Mouse (Mus musculus): ENCODE results near the gene Fgf22.
A peak's percentile ranks its signal among the peaks of the same experiment; 100 is the strongest.

Gene Fgf22

GRCm38 (mm10) chr10:79794491-79794931 lies 39.6 kb downstream of the Fgf22 start:
- DNase-seq, result no peak

- DNase-seq, result no peak
Observed at GRCm38 (mm10) chr10:79795905-79796304, 41.0 kb downstream of the Fgf22 start.

DNA sequence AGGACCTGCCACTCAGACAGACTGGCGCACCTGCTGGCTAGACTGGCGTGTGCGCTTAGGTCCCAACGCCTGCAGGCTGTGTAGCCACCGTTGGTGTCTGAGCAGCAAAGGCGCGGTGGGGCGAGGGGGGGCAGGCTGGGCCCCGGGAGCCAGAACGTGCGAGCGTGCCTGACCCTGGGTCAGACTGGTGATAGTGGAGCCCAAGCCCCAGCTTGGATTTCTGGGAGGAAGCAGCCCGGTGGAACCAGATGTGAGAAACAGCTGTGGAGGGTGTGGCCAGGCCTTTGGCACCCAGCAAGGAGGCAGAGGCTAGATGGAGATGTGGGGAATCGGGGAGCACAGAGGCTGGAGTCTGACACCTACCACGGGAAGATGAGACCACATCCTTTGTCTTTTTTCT lies 42.5 kb downstream of the Fgf22 start:
- DNase-seq, result no peak

DNA sequence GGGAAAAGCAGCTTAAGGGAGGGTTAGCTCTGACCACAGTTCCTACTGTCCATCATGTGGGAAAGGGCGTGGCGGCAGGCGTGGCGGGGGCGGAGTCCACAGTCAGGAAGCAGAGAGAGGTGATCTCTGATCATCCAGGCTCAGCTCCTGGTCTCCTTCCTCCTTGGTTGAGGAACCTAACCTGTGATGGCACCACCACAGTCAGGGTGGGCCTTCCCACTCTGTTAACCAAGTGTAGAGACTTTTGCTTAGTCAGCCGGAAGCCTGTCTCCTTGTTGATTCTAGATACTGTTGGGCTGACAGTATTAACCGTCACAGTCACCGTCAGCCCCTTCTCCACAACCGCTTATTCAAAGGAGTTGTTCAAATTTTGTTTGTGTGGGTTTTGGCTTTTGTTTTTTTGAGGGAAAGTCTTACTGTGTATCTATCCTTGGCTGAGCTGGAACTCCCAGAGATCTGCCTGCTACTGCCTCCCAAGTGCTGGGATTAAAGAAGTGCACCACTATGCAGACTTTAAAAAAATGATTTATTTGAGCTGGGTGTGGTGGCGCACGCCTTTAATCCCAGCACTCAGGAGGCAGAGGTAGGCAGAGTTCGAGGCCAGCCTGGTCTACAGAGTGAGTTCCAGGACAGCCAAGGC lies 43.5 kb downstream of the Fgf22 start:
- peak; percentile 53 to 55 for DNase-seq

DNA sequence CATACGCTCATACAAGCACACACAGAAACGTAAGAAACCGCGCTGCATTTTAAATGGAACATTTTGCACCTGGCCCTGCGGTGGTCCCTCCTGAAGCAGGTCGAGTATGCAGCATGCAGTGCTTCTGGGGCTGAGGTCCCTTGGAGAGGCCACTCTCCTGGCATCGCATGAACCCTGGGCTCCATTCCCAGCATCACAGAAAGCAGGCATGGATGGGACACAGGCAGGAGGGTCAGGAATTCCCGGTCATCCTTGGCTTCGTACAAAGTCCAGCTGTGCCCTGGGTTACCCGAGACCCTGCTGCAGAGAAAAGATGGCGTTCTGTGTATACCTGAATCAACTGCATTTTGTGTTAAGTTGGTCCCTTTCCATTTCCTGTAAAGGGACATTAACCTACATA lies 45.6 kb downstream of the Fgf22 start:
- DNase-seq, result no peak

DNA sequence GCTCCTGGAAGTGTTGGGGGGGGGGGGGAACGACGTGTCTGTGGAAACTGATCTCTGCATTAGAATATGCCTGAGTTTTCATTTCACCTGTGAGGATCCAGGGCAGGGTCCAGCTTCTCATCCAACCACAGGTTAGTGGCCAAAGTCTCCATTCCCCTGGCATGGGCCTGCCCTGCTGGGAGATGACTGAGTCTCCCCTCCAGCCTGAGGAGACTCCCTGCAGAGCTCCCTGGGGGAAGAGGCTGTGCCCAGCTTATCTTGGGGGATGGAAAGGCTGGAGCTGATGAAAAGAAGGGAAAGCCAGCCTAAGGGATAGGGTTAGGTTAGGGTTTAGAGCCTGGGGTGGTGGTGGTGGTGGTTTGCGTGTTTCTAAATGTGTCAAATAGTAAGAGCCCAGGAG lies 47.0 kb downstream of the Fgf22 start:
- no peak for DNase-seq

GRCm38 (mm10) chr10:79802331-79802971 lies 47.6 kb downstream of the Fgf22 start:
- no peak for DNase-seq

- no peak for DNase-seq
Observed at GRCm38 (mm10) chr10:79803716-79804323, 48.9 kb downstream of the Fgf22 start.

GRCm38 (mm10) chr10:79805636-79806035 lies 50.8 kb downstream of the Fgf22 start:
- no peak for DNase-seq

DNA sequence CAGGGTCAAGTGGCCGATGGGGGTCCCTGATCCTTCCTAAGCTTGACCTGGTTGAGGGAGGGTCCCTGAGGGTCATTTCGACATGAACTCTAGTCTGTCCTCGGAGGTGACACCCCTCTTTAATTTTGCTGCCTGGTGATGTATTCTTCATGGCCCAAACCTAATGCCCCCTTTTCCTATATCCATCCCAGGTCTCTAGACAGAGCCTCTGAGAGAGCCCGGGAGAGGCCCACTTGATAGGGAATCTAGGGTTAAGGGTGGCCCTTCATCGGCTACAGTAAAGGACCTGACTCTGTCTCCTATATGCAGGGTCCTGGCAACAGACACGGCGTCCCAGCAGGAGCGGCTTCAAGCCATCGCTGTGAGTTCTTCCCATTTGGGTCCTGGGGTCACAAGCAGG lies 51.5 kb downstream of the Fgf22 start:
- DNase-seq, result no peak

GRCm38 (mm10) chr10:79806972-79807371 lies 52.1 kb downstream of the Fgf22 start:
- DNase-seq, result no peak

GRCm38 (mm10) chr10:79807826-79808225 lies 53.0 kb downstream of the Fgf22 start:
- DNase-seq, result no peak
